Mouse (Mus musculus): ENCODE measurements around the gene Pacsin2.

DNA sequence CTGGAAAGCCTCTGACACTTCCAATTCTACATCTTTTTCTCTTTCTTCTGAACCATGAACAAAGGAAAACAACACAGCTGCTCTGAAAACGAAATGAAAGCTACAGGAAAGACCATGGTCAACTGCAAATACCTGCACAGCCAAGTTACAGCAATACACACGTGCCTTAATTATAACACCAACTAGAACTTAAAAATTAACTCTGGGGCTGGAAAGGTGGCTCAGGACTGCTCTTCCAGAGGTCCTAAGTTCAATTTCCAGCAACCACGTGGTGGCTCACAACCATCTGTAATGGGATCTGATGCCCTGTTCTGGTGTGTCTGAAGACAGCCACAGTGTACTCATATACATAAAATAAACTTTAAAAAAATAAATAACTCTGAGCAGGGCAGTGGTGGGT lies 9.4 kb downstream of the Pacsin2 start:
- TF ChIP-seq EP300 (IDR thresholded peaks at IDR 0.05; ENCODE audit: insufficient read depth, low read depth, low read length) (no peak), CTCF (IDR thresholded peaks at IDR 0.05; ENCODE audit: low read depth, low read length) (no peak), POLR2A (IDR thresholded peaks at IDR 0.05; ENCODE audit: insufficient read depth, low read length) (no peak)
